Comparison of ENCODE assay signal across 9 mouse cellular contexts in genomic region chr12:72461191-72461893, GRCm38 (mm10). TPM values are rescaled to one million over a fixed set of nuclear protein-coding genes. Genes with fewer than 3 reads are reported as not detected.
DNase-seq lines count a peak whose midpoint lies in the region; ATAC-seq and TF ChIP-seq lines count a peak whose summit lies in the region.
"Had no signal": no experiment of that assay in that cellular context is flagged by ENCODE, and none has a peak within 500 bp of the region (broad histone marks: within the 10 kb centered on the region; RNA-seq: fewer than 3 reads in every experiment).

No protein-coding gene starts in this region.

- no peaks in the 10 kb centered on the region for H3K9me3 ChIP-seq in heart, embryonic 16.5 days (replicated peaks; ENCODE audit: control insufficient read depth, low read length)
- no peaks in the 10 kb centered on the region for H3K9me3 ChIP-seq in E14TG2a.4 (ENCODE audit: low read length)
- H3K9me3 ChIP-seq in neural tube, embryonic 15.5 days (replicated peaks) = no peaks in the 10 kb centered on the region

- no peaks in the 10 kb centered on the region for H3K27me3 ChIP-seq in heart, embryonic 16.5 days (ENCODE audit: control insufficient read depth, insufficient read depth, low read length)
- H3K27me3 ChIP-seq in E14TG2a.4 (ENCODE audit: insufficient read depth, low read length) = peaks cover 12% of the 10 kb centered on the region
- no peaks in the 10 kb centered on the region for H3K27me3 ChIP-seq in cerebellum, adult 2 months (ENCODE audit: control insufficient read depth, insufficient read depth, low read length)
- H3K27me3 ChIP-seq in neural tube, embryonic 15.5 days (replicated peaks) = no peaks in the 10 kb centered on the region

- H3K9ac ChIP-seq in heart, embryonic 16.5 days (ENCODE audit: low read length) = no peak overlapping the region
- no peak overlapping the region for H3K9ac ChIP-seq in neural tube, embryonic 15.5 days (replicated peaks)

- no peak for DNase-seq in heart, adult 8-10 months (ENCODE audit: low spot score)
- peak; percentile 17 to 29 for DNase-seq in cerebellum, adult 2 months
- no peak for DNase-seq in spleen, postnatal 36 days (ENCODE audit: low spot score in 2 of 2)
- DNase-seq in adrenal gland, adult (ENCODE audit: inconsistent age in 2 of 2, low spot score in 1 of 2) = no peak

- H3K27ac ChIP-seq in heart, embryonic 16.5 days (ENCODE audit: low read length) = no peak overlapping the region
- no peak overlapping the region for H3K27ac ChIP-seq in cerebellum, adult 2 months (ENCODE audit: insufficient read depth, low read length)
- no peak overlapping the region for H3K27ac ChIP-seq in neural tube, embryonic 15.5 days (replicated peaks)

- H3K4me1 ChIP-seq in heart, embryonic 16.5 days (ENCODE audit: control insufficient read depth, insufficient read depth, low read length) = 0 out of 2 replicates have a peak, but pooled peaks cover 2% of the 10 kb centered on the region
- peaks cover 17% of the 10 kb centered on the region for H3K4me1 ChIP-seq in E14TG2a.4 (replicated peaks; ENCODE audit: low read depth, low read length)
- H3K4me1 ChIP-seq in cerebellum, adult 2 months (ENCODE audit: control insufficient read depth, insufficient read depth, low read length) = no peaks in the 10 kb centered on the region
- H3K4me1 ChIP-seq in neural tube, embryonic 15.5 days = peaks cover 4% of the 10 kb centered on the region

- peak; percentile 47 for TF ChIP-seq CTCF in E14TG2a.4 (conservative IDR thresholded peaks at IDR 0.05; ENCODE audit: low read length)
- peak; percentile 38; the same call in 1 of the 2 replicates for TF ChIP-seq CTCF in cerebellum, adult 2 months (IDR thresholded peaks at IDR 0.05; ENCODE audit: borderline replicate concordance, insufficient read depth, low read depth, low read length)

- H3K36me3 ChIP-seq in heart, embryonic 16.5 days (ENCODE audit: control insufficient read depth, insufficient read depth) = no peaks in the 10 kb centered on the region
- no peaks in the 10 kb centered on the region for H3K36me3 ChIP-seq in E14TG2a.4 (ENCODE audit: insufficient read depth, low read length)
- H3K36me3 ChIP-seq in neural tube, embryonic 15.5 days = no peaks in the 10 kb centered on the region

- 50% methylated on average over 11 of the region's 11 CpGs for WGBS in heart, embryonic 16.5 days
- WGBS in cerebellum, adult 2 months = 10% methylated on average over 11 of the region's 11 CpGs
- 56% methylated on average over 11 of the region's 11 CpGs for WGBS in neural tube, embryonic 15.5 days

- ATAC-seq in heart, embryonic 16.5 days (replicated peaks; ENCODE audit: extremely low read depth, insufficient read depth, low FRiP score) = no peak
- ATAC-seq in inflammation-experienced regulatory T-cells, adult 6 months = peak; percentile 17
- peak; percentile 59; the same call in 1 of the 2 replicates for ATAC-seq in neural tube, embryonic 15.5 days (ENCODE audit: low FRiP score)

- peak overlapping the region; percentile 38 for H3K4me2 ChIP-seq in heart, embryonic 16.5 days (ENCODE audit: low read depth, low read length)
- H3K4me2 ChIP-seq in neural tube, embryonic 15.5 days = peak overlapping the region; percentile 31

- TF ChIP-seq POLR2A in cerebellum, adult 2 months (IDR thresholded peaks at IDR 0.05; ENCODE audit: borderline replicate concordance, insufficient read depth, low read length) = no peak

- no peak overlapping the region for H3K4me3 ChIP-seq in heart, embryonic 16.5 days (ENCODE audit: low read length)
- no peak overlapping the region for H3K4me3 ChIP-seq in E14TG2a.4 (replicated peaks; ENCODE audit: low read length)
- H3K4me3 ChIP-seq in cerebellum, adult 2 months (replicated peaks; ENCODE audit: insufficient read depth, low read depth, low read length) = no peak overlapping the region
- no peak overlapping the region for H3K4me3 ChIP-seq in neural tube, embryonic 15.5 days (replicated peaks)
- H3K4me3 ChIP-seq: myocyte had no signal

RNA-seq across cellular contexts. Expression of gene Lrrc9, which starts 19.7 kb away (rescaled TPM):
- polyA plus RNA-seq in heart, embryonic 16.5 days (2015; fragmentation: Nextera tagmentation; extraction: Ambion mirVana) = 0.53 and 0.60 TPM in 2 replicates
- total RNA-seq in heart, adult 8-10 months (2022) = under 1 TPM; 0.14 to 0.44 (median 0.23) TPM
- polyA plus RNA-seq in cerebellum, adult 2 months (2012; rRNA removed) = 1.2 and 1.6 TPM in 2 replicates
- not detected for polyA plus RNA-seq in inflammation-experienced regulatory T-cells, adult 6 months (2017; shearing (Covaris generic))
- 3.6 and 3.7 TPM in 2 replicates for polyA plus RNA-seq in neural tube, embryonic 15.5 days (2015; fragmentation: Nextera tagmentation; extraction: Ambion mirVana)
- polyA plus RNA-seq: myocyte had no signal

RNA-seq across cellular contexts. Expression of gene Rtn1, which starts 52.5 kb away (rescaled TPM):
- 10.0 and 10.1 TPM in 2 replicates for polyA plus RNA-seq in heart, embryonic 16.5 days (2015; fragmentation: Nextera tagmentation; extraction: Ambion mirVana)
- 1 to 10 TPM; 3.3 to 7.0 (median 5.0) TPM for total RNA-seq in heart, adult 8-10 months (2022)
- polyA plus RNA-seq in cerebellum, adult 2 months (2012; rRNA removed) = 941 and 958 TPM in 2 replicates
- under 1 TPM in 1 of 3 experiments, not detected in 2; 0.18 TPM for polyA plus RNA-seq in inflammation-experienced regulatory T-cells, adult 6 months (2017; shearing (Covaris generic))
- polyA plus RNA-seq in neural tube, embryonic 15.5 days (2015; fragmentation: Nextera tagmentation; extraction: Ambion mirVana) = 2,686 and 3,326 TPM in 2 replicates
- polyA plus RNA-seq: myocyte had no signal

Comparison
In these comparisons a context has a peak if more than half of its experiments do, and no peak if none do; other contexts are left out.
1. DNase-seq: peak in cerebellum, adult 2 months (2 of 2); none in heart, adult 8-10 months (single experiment), spleen, postnatal 36 days (0 of 2) and adrenal gland, adult (0 of 2).
2. RNA of gene Rtn1, which starts 52.5 kb away (polyA plus RNA-seq): 2,686 to 3,326 TPM in neural tube, embryonic 15.5 days and 941 to 958 TPM in cerebellum, adult 2 months; 10.0 to 10.1 TPM in heart, embryonic 16.5 days and 0.18 TPM in inflammation-experienced regulatory T-cells, adult 6 months; every median in the first group is over 10 times any median in the second.